18 mouse cellular contexts compared by ENCODE assay signal in the genomic region with DNA sequence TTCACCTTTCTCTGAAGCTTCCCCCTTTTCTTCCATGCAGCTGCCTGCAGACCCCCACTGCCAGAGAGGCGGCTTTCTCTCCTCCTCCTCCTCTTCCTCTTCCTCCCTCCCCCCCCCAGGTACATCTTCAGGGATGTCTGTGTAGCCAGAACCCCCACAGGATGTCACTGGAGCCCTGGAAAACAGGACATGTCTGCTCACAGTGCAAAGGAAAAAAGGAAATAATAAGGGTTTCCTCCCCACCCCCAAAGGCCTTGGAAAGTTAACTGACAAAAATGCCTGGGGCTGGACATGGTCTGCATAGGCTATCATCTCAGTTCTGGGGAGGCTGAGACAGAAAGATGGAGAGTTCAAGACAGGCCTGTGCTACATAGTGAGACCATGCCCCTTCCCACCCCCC. TPM values are rescaled to one million over a fixed set of nuclear protein-coding genes. Genes with fewer than 3 reads are reported as not detected.
"Had no signal": no experiment of that assay in that cellular context is flagged by ENCODE, and none has a peak within 500 bp of the region (broad histone marks: within the 10 kb centered on the region; RNA-seq: fewer than 3 reads in every experiment).

No protein-coding gene starts in this region.

- ATAC-seq: lung, postnatal 0 days; midbrain, embryonic 13.5 days; midbrain, embryonic 15.5 days had no signal

- DNase-seq: lung, postnatal 14 days; lung, postnatal 36 days; right cerebral cortex, postnatal 14 days; thymus, adult 2 months; thymus, postnatal 25 days; thymus, postnatal 4 days had no signal

- H3K27ac ChIP-seq: lung, embryonic 15.5 days; macrophage; midbrain, embryonic 13.5 days; midbrain, embryonic 15.5 days; neural tube, embryonic 12.5 days; stomach, embryonic 15.5 days; stomach, postnatal 0 days had no signal

- H3K4me3 ChIP-seq: lung, embryonic 15.5 days; megakaryocyte, embryonic 14.5 days; midbrain, embryonic 13.5 days; midbrain, embryonic 15.5 days; neural tube, embryonic 12.5 days; stomach, embryonic 15.5 days had no signal

RNA-seq across cellular contexts. Expression of a gene that starts 4.6 kb away (rescaled TPM):
- total RNA-seq: megakaryocyte progenitor cell, adult 5-6 weeks; monocyte, adult 5-6 weeks; neutrophil, adult 5-6 weeks had no signal

RNA-seq across cellular contexts. Expression of a gene that starts 24.1 kb away (rescaled TPM):
- total RNA-seq: megakaryocyte progenitor cell, adult 5-6 weeks; monocyte, adult 5-6 weeks; neutrophil, adult 5-6 weeks had no signal

RNA-seq across cellular contexts. Expression of a gene that starts 29.8 kb away (rescaled TPM):
- total RNA-seq: megakaryocyte progenitor cell, adult 5-6 weeks; monocyte, adult 5-6 weeks had no signal
